Mouse (Mus musculus): ENCODE measurements around the gene Pde6d.

DNA sequence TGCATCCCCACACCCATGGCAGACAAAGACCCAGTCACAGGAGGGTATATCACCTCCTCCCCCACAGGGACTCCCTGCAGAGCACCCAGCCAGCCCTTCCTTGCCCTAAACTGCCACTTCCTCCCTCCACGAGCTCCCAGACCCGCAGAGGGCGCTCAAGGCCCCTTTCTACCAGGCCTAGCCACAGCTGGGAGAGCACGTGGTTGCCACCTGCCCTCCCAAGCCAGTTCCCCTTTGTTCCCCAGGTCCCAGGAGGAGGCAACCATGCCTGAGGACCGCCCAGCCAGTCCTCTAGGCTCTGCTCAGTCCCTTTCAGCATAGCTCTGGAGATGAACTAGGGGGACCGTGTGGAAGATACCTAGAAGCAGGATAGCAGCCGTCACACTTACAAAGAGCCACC is 73.0 kb downstream of the Pde6d start:
- TF ChIP-seq CTCF (IDR thresholded peaks at IDR 0.05; ENCODE audit: borderline replicate concordance, extremely low read depth, insufficient read depth, insufficient read length) (peak; percentile 60; the same call in 1 of the 2 replicates), POLR2A (IDR thresholded peaks at IDR 0.05; ENCODE audit: borderline replicate concordance, extremely low read depth, insufficient read depth, insufficient read length, poor library complexity, severe bottlenecking) (no peak)

Measured in brain, embryonic 14.5 days (tissue).